Mouse (Mus musculus): ENCODE measurements at regions not wholly inside any gene's neighbourhood (a gene's known extent, or its start where the extent isn't known, plus 50 kb on each side); places are given as distances from the start of the nearest gene placed in this dataset.

DNA sequence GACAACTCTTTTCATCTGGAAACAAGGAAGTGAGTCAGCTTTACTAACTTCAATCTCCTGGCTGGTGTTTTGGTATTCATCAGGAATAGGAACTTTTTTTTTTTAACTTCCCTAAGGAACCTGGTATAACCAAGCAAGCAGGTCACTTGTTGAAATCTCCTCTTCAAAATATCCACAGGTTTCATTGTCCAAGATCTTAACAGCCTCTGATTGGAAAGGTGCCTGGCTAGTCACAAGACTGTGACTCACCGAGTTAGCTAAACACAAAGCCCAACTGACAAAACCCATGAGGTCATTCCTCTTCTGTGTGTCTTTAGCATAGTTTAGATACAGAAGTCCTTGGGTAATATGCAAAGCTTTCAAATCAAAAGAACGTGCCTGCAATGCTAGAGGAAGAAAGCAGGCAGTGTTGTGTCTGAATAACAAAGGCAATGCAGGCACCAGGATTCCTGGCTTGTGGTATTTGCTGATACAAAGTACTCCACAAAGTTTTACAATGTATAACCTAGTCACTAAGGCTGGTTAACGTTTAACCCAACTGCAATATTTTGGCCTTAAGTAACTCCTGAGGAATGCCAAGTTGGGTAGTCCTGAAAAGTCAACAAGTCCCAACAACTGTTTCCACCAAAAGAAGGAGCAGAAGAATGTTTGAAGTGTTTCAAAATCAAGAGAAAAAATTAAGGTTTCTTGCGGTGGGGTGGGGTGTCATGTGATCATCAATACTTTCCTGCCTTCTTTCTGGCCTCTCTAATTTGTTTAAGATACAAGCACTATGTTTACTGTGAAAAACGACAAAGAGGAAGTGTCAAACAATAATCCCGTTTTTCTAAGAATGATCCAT, 57.5 kb upstream of the Klf6 start:
- WGBS = 15% methylated on average over 6 of the region's 6 CpGs
- H3K9me3 ChIP-seq (replicated peaks) = no peaks in the 10 kb centered on the region
- peak overlapping the region; percentile 81 for H3K27ac ChIP-seq
- no peak overlapping the region for H3K9ac ChIP-seq
- H3K4me2 ChIP-seq = no peak overlapping the region
- no peaks in the 10 kb centered on the region for H3K27me3 ChIP-seq
- no peak overlapping the region for H3K4me3 ChIP-seq
- H3K36me3 ChIP-seq = no peaks in the 10 kb centered on the region
- peak; percentile 86 for ATAC-seq (replicated peaks; ENCODE audit: insufficient number of reproducible peaks, insufficient read depth, low FRiP score, low read depth)
- peaks cover 29% of the 10 kb centered on the region for H3K4me1 ChIP-seq (replicated peaks)

DNA sequence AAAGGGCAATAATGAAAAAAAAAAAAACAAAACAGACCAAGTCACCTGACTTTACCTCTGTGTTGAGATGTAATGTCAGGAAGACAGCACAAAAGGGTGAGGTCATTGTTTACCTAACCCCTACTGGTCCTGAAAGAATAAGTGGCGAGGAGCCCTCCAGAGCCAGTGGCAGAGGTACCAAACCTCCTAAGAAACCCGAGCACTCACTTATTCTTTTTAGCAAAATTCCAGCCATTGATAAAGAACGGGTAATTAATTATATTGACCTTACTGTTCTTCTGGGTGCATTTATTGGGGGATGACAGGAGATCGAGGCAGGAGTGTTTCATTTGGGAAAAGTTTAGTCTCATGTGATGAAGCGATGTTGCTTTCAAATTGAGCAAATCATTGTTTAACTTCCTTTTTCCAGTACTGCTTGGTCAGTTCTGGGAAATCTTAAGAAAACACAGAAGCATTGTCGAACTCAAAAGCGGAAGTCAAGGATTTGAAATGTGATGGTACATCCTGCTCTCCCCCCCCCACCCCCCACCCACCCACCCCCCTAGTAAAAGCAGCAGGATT, 56.8 kb upstream of the Klf6 start:
- Histone ChIP-seq H3K9ac (no peak overlapping the region), H3K9me3 (replicated peaks) (no peaks in the 10 kb centered on the region), H3K4me3 (no peak overlapping the region), H3K27me3 (no peaks in the 10 kb centered on the region), H3K4me2 (no peak overlapping the region), H3K27ac (peak overlapping the region; percentile 81), H3K36me3 (no peaks in the 10 kb centered on the region), H3K4me1 (replicated peaks) (peaks cover 29% of the 10 kb centered on the region)
- WGBS = 49% methylated on average over 7 of the region's 7 CpGs
- ATAC-seq (replicated peaks; ENCODE audit: insufficient number of reproducible peaks, insufficient read depth, low FRiP score, low read depth) = no peak

DNA sequence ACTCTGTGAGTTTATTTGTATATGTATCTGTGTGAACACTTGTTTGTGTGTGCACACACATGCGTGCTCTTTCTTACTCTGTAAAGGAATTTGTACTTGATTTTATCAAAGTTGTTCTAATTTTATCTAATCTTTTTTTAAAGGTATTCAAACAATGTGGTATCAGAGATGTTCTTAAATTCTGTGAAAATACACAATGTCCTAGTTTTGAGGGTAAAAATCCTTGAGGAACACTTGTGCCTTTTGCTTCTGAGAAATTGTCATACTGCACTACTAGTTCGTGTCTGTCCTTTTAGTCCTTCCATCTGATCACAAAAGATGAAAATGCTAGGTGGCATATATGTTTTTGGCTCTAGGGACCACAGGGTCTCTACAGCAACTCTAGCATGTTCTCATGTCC, 52.9 kb upstream of the Klf6 start:
- no peaks in the 10 kb centered on the region for H3K36me3 ChIP-seq
- no peak for ATAC-seq (replicated peaks; ENCODE audit: insufficient number of reproducible peaks, insufficient read depth, low FRiP score, low read depth)
- H3K27ac ChIP-seq = no peak overlapping the region
- H3K9ac ChIP-seq = no peak overlapping the region
- 72% methylated on average over 2 of the region's 2 CpGs for WGBS
- no peaks in the 10 kb centered on the region for H3K9me3 ChIP-seq (replicated peaks)
- no peak overlapping the region for H3K4me3 ChIP-seq
- H3K4me2 ChIP-seq = no peak overlapping the region
- H3K4me1 ChIP-seq (replicated peaks) = peaks cover 12% of the 10 kb centered on the region
- H3K27me3 ChIP-seq = no peaks in the 10 kb centered on the region

Data from heart, embryonic 15.5 days (tissue).